11 mouse cellular contexts compared by ENCODE assay signal in genomic region chr10:18470351-18471060, GRCm38 (mm10).
DNase-seq lines count a peak whose midpoint lies in the region; ATAC-seq lines count a peak whose summit lies in the region.
"Had no signal": no experiment of that assay in that cellular context is flagged by ENCODE, and none has a peak within 500 bp of the region (broad histone marks: within the 10 kb centered on the region; RNA-seq: fewer than 3 reads in every experiment).

No protein-coding gene starts in this region.

- WGBS in kidney, embryonic 15.5 days, result 24% methylated on average over 20 of the region's 20 CpGs
- 33% methylated on average over 20 of the region's 20 CpGs for WGBS in embryonic facial prominence, embryonic 15.5 days
- WGBS in neural tube, embryonic 13.5 days, result 9% methylated on average over 20 of the region's 20 CpGs

- no peak for DNase-seq in kidney, adult 9 months
- peak; percentile 4 for DNase-seq in induced T-regulatory cell, adult 2 months (ENCODE audit: low read depth)
- no peak for DNase-seq in MN1 (ENCODE audit: low spot score)
- DNase-seq in frontal cortex, postnatal 36 days (ENCODE audit: low spot score in 2 of 2), result no peak
- DNase-seq in cerebellum, postnatal 36 days, result no peak
- DNase-seq: gastrocnemius, postnatal 25 days had no signal

- H3K4me1 ChIP-seq in kidney, embryonic 15.5 days, result peaks cover 35% of the 10 kb centered on the region
- peaks cover 32% of the 10 kb centered on the region for H3K4me1 ChIP-seq in embryonic facial prominence, embryonic 15.5 days
- peaks cover 65% of the 10 kb centered on the region for H3K4me1 ChIP-seq in neural tube, embryonic 13.5 days (replicated peaks)

- no peak for ATAC-seq in kidney, embryonic 15.5 days (replicated peaks; ENCODE audit: low FRiP score)
- ATAC-seq in embryonic facial prominence, embryonic 15.5 days (ENCODE audit: insufficient number of reproducible peaks, low FRiP score, low TSS enrichment, low read depth), result no peak
- ATAC-seq in neural tube, embryonic 13.5 days (ENCODE audit: low read depth), result peak; percentile 60

- H3K27ac ChIP-seq in kidney, embryonic 15.5 days, result peak overlapping the region; percentile 75
- H3K27ac ChIP-seq in embryonic facial prominence, embryonic 15.5 days (replicated peaks), result no peak overlapping the region
- H3K27ac ChIP-seq in neural tube, embryonic 13.5 days (replicated peaks), result peak overlapping the region; percentile 96
- H3K27ac ChIP-seq: macrophage had no signal

- peaks cover 11% of the 10 kb centered on the region for H3K36me3 ChIP-seq in kidney, embryonic 15.5 days
- H3K36me3 ChIP-seq in embryonic facial prominence, embryonic 15.5 days, result no peaks in the 10 kb centered on the region
- peaks cover 10% of the 10 kb centered on the region for H3K36me3 ChIP-seq in neural tube, embryonic 13.5 days

- peak overlapping the region; percentile 29 for H3K4me3 ChIP-seq in kidney, embryonic 15.5 days (replicated peaks)
- H3K4me3 ChIP-seq in embryonic facial prominence, embryonic 15.5 days (replicated peaks), result no peak overlapping the region
- H3K4me3 ChIP-seq in neural tube, embryonic 13.5 days, result peak overlapping the region; percentile 43

- H3K4me2 ChIP-seq in kidney, embryonic 15.5 days, result peak overlapping the region; percentile 61
- H3K4me2 ChIP-seq in embryonic facial prominence, embryonic 15.5 days (replicated peaks), result peak overlapping the region; percentile 29
- H3K4me2 ChIP-seq in neural tube, embryonic 13.5 days, result peak overlapping the region; percentile 69

- H3K9ac ChIP-seq in kidney, embryonic 15.5 days, result peak overlapping the region; percentile 23; the same call in 1 of the 2 replicates
- H3K9ac ChIP-seq in embryonic facial prominence, embryonic 15.5 days, result no peak overlapping the region
- H3K9ac ChIP-seq in neural tube, embryonic 13.5 days, result peak overlapping the region; percentile 79

- no peaks in the 10 kb centered on the region for H3K9me3 ChIP-seq in kidney, embryonic 15.5 days (replicated peaks)
- no peaks in the 10 kb centered on the region for H3K9me3 ChIP-seq in embryonic facial prominence, embryonic 15.5 days (replicated peaks)
- H3K9me3 ChIP-seq in neural tube, embryonic 13.5 days, result no peaks in the 10 kb centered on the region

- no peaks in the 10 kb centered on the region for H3K27me3 ChIP-seq in kidney, embryonic 15.5 days
- no peaks in the 10 kb centered on the region for H3K27me3 ChIP-seq in embryonic facial prominence, embryonic 15.5 days
- H3K27me3 ChIP-seq in neural tube, embryonic 13.5 days, result no peaks in the 10 kb centered on the region
- H3K27me3 ChIP-seq: CH12.LX had no signal
